Mouse (Mus musculus): ENCODE measurements around the gene Fkbp2. TPM values are rescaled to one million over a fixed set of nuclear protein-coding genes. Genes with fewer than 3 reads are reported as not detected.
A peak's percentile ranks its signal among the peaks of the same experiment; 100 is the strongest.
"Not testable (repeated sequence)": the region's sequence is repeated elsewhere in the genome, so short reads cannot be mapped to it uniquely, and the experiment has no call there.

The Fkbp2 gene
- polyA plus RNA-seq, 1 experiment from 2014 or later, result 101 TPM

GRCm38 (mm10) chr19:6992011-6992858 is 11.9 kb upstream of the Fkbp2 start, which contains the start of gene Dnajc4:
TSS of gene Dnajc4 (minus strand) at chr19:6992572.
- peaks cover 44% of the 10 kb centered on the region for H3K4me1 ChIP-seq (replicated peaks; ENCODE audit: control insufficient read depth, insufficient read depth, low read length)

DNA sequence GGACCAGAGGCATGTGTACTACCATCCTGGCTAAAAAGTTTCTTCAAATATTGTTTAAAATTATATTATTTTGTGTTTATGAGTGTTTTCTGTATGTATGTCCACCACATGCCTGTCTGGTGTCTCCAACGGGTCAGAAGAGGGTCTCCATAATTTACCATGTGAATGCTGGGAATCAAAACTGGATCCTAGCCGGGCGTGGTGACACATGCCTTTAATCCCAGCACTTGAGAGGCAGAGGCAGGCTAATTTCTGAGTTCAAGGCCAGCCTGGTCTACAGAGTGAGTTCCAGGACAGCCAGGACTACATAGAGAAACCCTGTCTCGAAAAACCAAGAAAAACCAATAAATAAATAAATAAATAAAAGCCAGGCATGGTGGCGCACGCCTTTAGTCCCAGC is 10.9 kb upstream of the Fkbp2 start:
- H3K4me3 ChIP-seq (replicated peaks; ENCODE audit: low read length); H3K36me3 ChIP-seq (ENCODE audit: control insufficient read depth, insufficient read depth); H3K9me3 ChIP-seq (ENCODE audit: control insufficient read depth, low read length); H3K4me2 ChIP-seq (ENCODE audit: low read length); H3K27ac ChIP-seq (ENCODE audit: low read length); ATAC-seq; H3K9ac ChIP-seq (replicated peaks; ENCODE audit: low read depth, low read length); H3K27me3 ChIP-seq (replicated peaks; ENCODE audit: control insufficient read depth, insufficient read depth, low read length): not testable (repeated sequence)
- peaks cover 41% of the 10 kb centered on the region for H3K4me1 ChIP-seq (replicated peaks; ENCODE audit: control insufficient read depth, insufficient read depth, low read length)
- WGBS, result 91% methylated on average over 6 of the region's 6 CpGs

More at GRCm38 (mm10) chr19:6992011-6992858, 11.9 kb upstream of the Fkbp2 start, which contains the start of gene Dnajc4:
- H3K36me3 ChIP-seq (ENCODE audit: control insufficient read depth, insufficient read depth), result no peaks in the 10 kb centered on the region
- peak within 1 kb of the TSS; percentile 54; the same call in 1 of the 2 replicates for H3K27ac ChIP-seq (ENCODE audit: low read length)
- peak within 1 kb of the TSS; percentile 65 for H3K4me3 ChIP-seq (replicated peaks; ENCODE audit: low read length)
- no peaks in the 10 kb centered on the region for H3K9me3 ChIP-seq (ENCODE audit: control insufficient read depth, low read length)
- H3K4me2 ChIP-seq (ENCODE audit: low read length), result peak within 1 kb of the TSS; percentile 85
- WGBS, result 2% methylated on average over 37 of the region's 37 CpGs
- ATAC-seq, result peak; percentile 96
- H3K9ac ChIP-seq (replicated peaks; ENCODE audit: low read depth, low read length), result peak within 1 kb of the TSS; percentile 67
- H3K27me3 ChIP-seq (replicated peaks; ENCODE audit: control insufficient read depth, insufficient read depth, low read length), result no peaks in the 10 kb centered on the region

DNA sequence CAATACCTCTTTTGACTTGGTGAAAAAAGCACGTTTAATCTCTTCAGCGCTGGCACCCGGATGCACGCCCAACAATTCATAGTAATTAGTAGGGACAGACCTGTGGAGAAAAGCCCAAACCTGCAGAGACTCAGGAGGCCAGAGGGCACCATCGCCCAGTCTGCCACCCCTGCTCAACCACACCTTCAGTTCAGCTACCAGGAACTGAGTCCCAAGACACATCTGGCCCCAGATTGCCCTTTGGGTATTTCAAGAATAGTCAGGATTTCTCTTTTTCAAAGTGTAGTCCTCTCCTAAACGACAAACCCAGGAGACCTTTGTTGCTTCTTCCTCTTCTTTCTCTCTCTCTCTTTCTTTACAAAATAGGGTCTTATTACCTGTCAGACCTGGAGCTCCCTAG is 10.4 kb upstream of the Fkbp2 start:
- no peak overlapping the region for H3K4me3 ChIP-seq (replicated peaks; ENCODE audit: low read length)
- H3K27ac ChIP-seq (ENCODE audit: low read length), result no peak overlapping the region
- 85% methylated on average over 6 of the region's 6 CpGs for WGBS
- no peaks in the 10 kb centered on the region for H3K9me3 ChIP-seq (ENCODE audit: control insufficient read depth, low read length)
- H3K9ac ChIP-seq (replicated peaks; ENCODE audit: low read depth, low read length), result no peak overlapping the region
- H3K27me3 ChIP-seq (replicated peaks; ENCODE audit: control insufficient read depth, insufficient read depth, low read length), result no peaks in the 10 kb centered on the region
- no peak for ATAC-seq
- peaks cover 42% of the 10 kb centered on the region for H3K4me1 ChIP-seq (replicated peaks; ENCODE audit: control insufficient read depth, insufficient read depth, low read length)
- no peak overlapping the region for H3K4me2 ChIP-seq (ENCODE audit: low read length)
- H3K36me3 ChIP-seq (ENCODE audit: control insufficient read depth, insufficient read depth), result no peaks in the 10 kb centered on the region

GRCm38 (mm10) chr19:6989251-6989650 is 8.9 kb upstream of the Fkbp2 start:
- Histone ChIP-seq H3K36me3 (ENCODE audit: control insufficient read depth, insufficient read depth) (no peaks in the 10 kb centered on the region), H3K4me1 (replicated peaks; ENCODE audit: control insufficient read depth, insufficient read depth, low read length) (peaks cover 32% of the 10 kb centered on the region), H3K4me2 (ENCODE audit: low read length) (no peak overlapping the region), H3K27me3 (replicated peaks; ENCODE audit: control insufficient read depth, insufficient read depth, low read length) (no peaks in the 10 kb centered on the region), H3K9ac (replicated peaks; ENCODE audit: low read depth, low read length) (no peak overlapping the region), H3K9me3 (ENCODE audit: control insufficient read depth, low read length) (no peaks in the 10 kb centered on the region), H3K27ac (ENCODE audit: low read length) (no peak overlapping the region), H3K4me3 (replicated peaks; ENCODE audit: low read length) (no peak overlapping the region)
- ATAC-seq, result no peak
- WGBS, result 86% methylated on average over 8 of the region's 8 CpGs

- Histone ChIP-seq H3K27ac (ENCODE audit: low read length) (peak overlapping the region; percentile 72; the same call in 1 of the 2 replicates), H3K4me1 (replicated peaks; ENCODE audit: control insufficient read depth, insufficient read depth, low read length) (peaks cover 27% of the 10 kb centered on the region), H3K4me2 (ENCODE audit: low read length) (peak overlapping the region; percentile 88), H3K9ac (replicated peaks; ENCODE audit: low read depth, low read length) (peak overlapping the region; percentile 92), H3K27me3 (replicated peaks; ENCODE audit: control insufficient read depth, insufficient read depth, low read length) (no peaks in the 10 kb centered on the region), H3K36me3 (ENCODE audit: control insufficient read depth, insufficient read depth) (peaks cover 2% of the 10 kb centered on the region; the same call in 1 of the 2 replicates), H3K4me3 (replicated peaks; ENCODE audit: low read length) (peak overlapping the region; percentile 63), H3K9me3 (ENCODE audit: control insufficient read depth, low read length) (no peaks in the 10 kb centered on the region)
- under 1% methylated on average over 8 of the region's 8 CpGs for WGBS
- 0 out of 2 replicates have a peak, but pooled peaks have one; percentile 0 for ATAC-seq
Observed at GRCm38 (mm10) chr19:6987904-6988285, 7.6 kb upstream of the Fkbp2 start.

DNA sequence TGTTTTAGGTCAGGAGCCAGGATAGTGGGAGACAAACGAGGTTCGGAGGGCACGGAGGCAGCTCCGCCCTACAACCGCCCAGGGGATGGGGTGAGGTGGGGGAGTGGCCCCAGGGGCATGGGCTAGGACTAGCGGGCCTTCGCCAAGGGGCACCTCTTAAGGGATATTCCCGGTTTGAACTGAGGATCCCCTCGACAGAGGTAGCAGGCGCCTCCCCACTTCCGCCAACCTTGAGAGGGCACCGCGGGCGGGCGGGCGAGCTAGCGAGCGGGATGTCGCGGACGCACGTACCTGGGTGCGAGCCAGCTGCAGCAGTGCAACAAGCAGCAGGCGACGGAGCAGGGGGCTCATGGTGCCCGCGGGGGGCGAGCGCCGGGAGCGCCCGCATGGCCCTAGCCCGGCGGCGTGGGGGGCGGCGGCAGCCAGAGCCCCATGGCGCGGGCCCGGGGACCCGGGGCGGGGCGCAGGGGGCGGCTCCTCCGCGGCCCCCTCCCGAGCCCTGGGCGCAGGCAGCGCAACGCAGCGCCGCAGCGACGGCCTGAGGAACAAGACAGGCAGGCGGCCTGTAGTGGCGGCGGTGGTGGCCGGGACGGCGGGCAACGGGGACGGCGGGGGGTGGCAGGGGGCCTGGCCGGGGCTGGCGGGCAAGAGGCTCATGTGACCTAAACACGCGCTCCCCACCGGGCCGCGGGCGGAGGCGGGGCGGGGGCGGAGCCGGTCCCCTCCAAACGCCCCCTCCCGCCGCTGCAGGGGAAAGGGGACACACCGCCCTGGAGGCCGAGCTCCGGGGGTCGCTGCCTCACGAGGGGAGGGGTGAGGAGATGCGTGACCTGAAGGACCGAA is 7.0 kb upstream of the Fkbp2 start, which contains the start of gene Vegfb:
Vegfb (minus strand) TSS at position 591 of the 843 bp plus-strand sequence.
- Histone ChIP-seq H3K4me3 (replicated peaks; ENCODE audit: low read length) (peak within 1 kb of the TSS; percentile 63), H3K9ac (replicated peaks; ENCODE audit: low read depth, low read length) (peak within 1 kb of the TSS; percentile 92), H3K27me3 (replicated peaks; ENCODE audit: control insufficient read depth, insufficient read depth, low read length) (no peaks in the 10 kb centered on the region), H3K4me2 (ENCODE audit: low read length) (peak within 1 kb of the TSS; percentile 88), H3K4me1 (replicated peaks; ENCODE audit: control insufficient read depth, insufficient read depth, low read length) (peaks cover 24% of the 10 kb centered on the region), H3K36me3 (ENCODE audit: control insufficient read depth, insufficient read depth) (peaks cover 2% of the 10 kb centered on the region; the same call in 1 of the 2 replicates), H3K27ac (ENCODE audit: low read length) (peak within 1 kb of the TSS; percentile 72), H3K9me3 (ENCODE audit: control insufficient read depth, low read length) (no peaks in the 10 kb centered on the region)
- ATAC-seq, result peak; percentile 54
- under 1% methylated on average over 51 of the region's 85 CpGs for WGBS

- ATAC-seq, result no peak
- peak overlapping the region; percentile 92 for H3K9ac ChIP-seq (replicated peaks; ENCODE audit: low read depth, low read length)
- H3K4me3 ChIP-seq (replicated peaks; ENCODE audit: low read length), result peak overlapping the region; percentile 63
- H3K9me3 ChIP-seq (ENCODE audit: control insufficient read depth, low read length), result no peaks in the 10 kb centered on the region
- no peaks in the 10 kb centered on the region for H3K27me3 ChIP-seq (replicated peaks; ENCODE audit: control insufficient read depth, insufficient read depth, low read length)
- peaks cover 20% of the 10 kb centered on the region for H3K4me1 ChIP-seq (replicated peaks; ENCODE audit: control insufficient read depth, insufficient read depth, low read length)
- H3K4me2 ChIP-seq (ENCODE audit: low read length), result peak overlapping the region; percentile 88
- WGBS, result 75% methylated on average over 10 of the region's 10 CpGs
- peaks cover 2% of the 10 kb centered on the region; the same call in 1 of the 2 replicates for H3K36me3 ChIP-seq (ENCODE audit: control insufficient read depth, insufficient read depth)
- no peak overlapping the region; the same call in 1 of the 2 replicates for H3K27ac ChIP-seq (ENCODE audit: low read length)
Observed at GRCm38 (mm10) chr19:6985951-6986708, 5.8 kb upstream of the Fkbp2 start.

DNA sequence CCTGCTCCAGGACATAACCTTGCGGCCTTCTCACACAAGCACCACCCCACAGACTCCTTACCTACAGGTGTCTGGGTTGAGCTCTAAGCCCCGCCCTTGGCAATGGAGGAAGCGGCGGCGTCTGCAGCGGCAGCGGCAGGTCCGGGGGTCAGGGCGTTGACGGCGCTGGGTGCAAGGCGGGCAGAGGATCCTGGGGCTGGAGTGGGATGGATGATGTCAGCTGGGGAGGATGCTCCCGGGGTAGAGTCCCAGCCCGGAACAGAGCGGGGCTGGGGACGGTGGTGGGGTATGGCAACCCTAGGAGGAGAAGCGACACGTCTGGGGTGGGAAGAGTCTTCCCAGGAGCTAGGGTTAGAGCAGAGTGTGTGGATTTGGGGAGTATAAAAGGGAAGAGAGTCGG is 5.0 kb upstream of the Fkbp2 start:
- no peak overlapping the region for H3K27ac ChIP-seq (ENCODE audit: low read length)
- no peaks in the 10 kb centered on the region for H3K27me3 ChIP-seq (replicated peaks; ENCODE audit: control insufficient read depth, insufficient read depth, low read length)
- H3K4me3 ChIP-seq (replicated peaks; ENCODE audit: low read length), result no peak overlapping the region
- no peak overlapping the region for H3K9ac ChIP-seq (replicated peaks; ENCODE audit: low read depth, low read length)
- peaks cover 2% of the 10 kb centered on the region; the same call in 1 of the 2 replicates for H3K36me3 ChIP-seq (ENCODE audit: control insufficient read depth, insufficient read depth)
- 83% methylated on average over 18 of the region's 19 CpGs for WGBS
- H3K4me1 ChIP-seq (replicated peaks; ENCODE audit: control insufficient read depth, insufficient read depth, low read length), result peaks cover 25% of the 10 kb centered on the region
- no peak overlapping the region for H3K4me2 ChIP-seq (ENCODE audit: low read length)
- no peak for ATAC-seq
- H3K9me3 ChIP-seq (ENCODE audit: control insufficient read depth, low read length), result no peaks in the 10 kb centered on the region

All from forebrain, embryonic 16.5 days (tissue).